Mouse (Mus musculus) spleen, adult 2 months (tissue): ENCODE data around the gene Cacna2d2.

Source experiments
- CTCF ChIP-seq: fragments of 200-500 bp; IDR thresholded peaks from 2 replicates; pipeline ENCODE4 v1.5.1; 2011; ENCODE audit warnings: mild to moderate bottlenecking, inconsistent platforms; ENCODE audit not compliant: insufficient read depth, insufficient read length, insufficient replicate concordance; ENCODE audit errors: extremely low read depth
- POLR2A ChIP-seq: fragments of 200-500 bp; IDR thresholded peaks from 2 replicates; pipeline ENCODE4 v1.6.1; 2011; ENCODE audit warnings: low read depth, low read length, inconsistent platforms

GRCm38 (mm10) chr9:107538711-107539110 is 139.3 kb downstream of the Cacna2d2 start:
- TF ChIP-seq POLR2A (no peak), CTCF (no peak)
